Mouse (Mus musculus): ENCODE data around the gene Pip5k1b.

DNA sequence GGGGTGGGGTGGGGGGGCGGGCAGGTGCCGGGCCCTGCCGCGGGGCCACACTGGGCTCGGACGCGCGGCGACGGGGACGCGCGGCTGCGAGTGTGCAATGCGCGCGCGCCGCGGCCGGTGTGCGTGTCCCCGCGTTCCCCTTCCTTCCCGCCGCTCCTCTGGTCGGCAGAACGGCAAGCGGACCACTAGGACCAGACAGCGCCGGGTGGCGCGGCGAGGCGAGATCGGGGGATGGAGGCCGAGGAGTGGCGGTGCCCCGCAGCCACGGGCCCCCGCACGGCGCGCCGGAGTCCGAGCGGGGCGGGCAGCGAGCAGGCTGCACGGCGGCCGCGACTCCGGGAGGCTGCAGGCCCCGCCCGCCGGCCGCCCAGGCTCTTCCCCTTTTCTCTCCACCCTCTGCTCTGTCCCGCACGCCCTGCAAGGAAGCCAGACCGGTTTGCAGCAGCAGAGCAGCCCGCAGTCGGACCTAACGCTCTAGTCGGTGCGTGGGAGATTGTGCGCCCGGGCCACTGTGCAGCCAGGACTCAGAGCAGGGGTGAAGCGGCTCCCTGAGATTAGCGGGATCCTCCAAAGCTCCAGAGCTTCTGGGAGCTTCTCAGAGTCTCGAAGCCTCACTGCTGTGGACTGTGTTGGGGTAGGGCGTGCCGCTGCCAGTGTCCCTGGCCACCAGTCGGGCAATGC lies 372 bp upstream of the Pip5k1b start:
- TF ChIP-seq POLR2A (IDR thresholded peaks at IDR 0.05; ENCODE audit: insufficient read depth, low read depth, low read length) (peak; percentile 51; the same call in 1 of the 2 replicates), CTCF (IDR thresholded peaks at IDR 0.05) (no peak)
